Mouse (Mus musculus) stomach, postnatal 0 days (tissue): ENCODE results near the gene Smyd2. TPM values are rescaled to one million over a fixed set of nuclear protein-coding genes. Genes with fewer than 3 reads are reported as not detected.

ENCODE experiments used
- ATAC-seq: fragments of 200-750 bp; cut with Nextera tagmentation; 2 replicates; pipeline ENCODE4 v1.8.0; 2017; ENCODE audit not compliant: low FRiP score, low TSS enrichment
- DNase-seq: peaks from one replicate; pipeline ENCODE4 v3.0.0-alpha.2; 2016; ENCODE audit warnings: low spot score
- H3K27ac ChIP-seq: fragments of 300-500 bp; sonication (generic); replicated peaks from 2 replicates; pipeline ENCODE4 v1.5.1; 2014; ENCODE audit warnings: mild to moderate bottlenecking, control low read depth
- H3K27me3 ChIP-seq: fragments of 300-500 bp; sonication (generic); 2 replicates; pipeline ENCODE4 v1.6.1; 2014; ENCODE audit warnings: low read length; ENCODE audit not compliant: control insufficient read depth, insufficient read depth
- H3K36me3 ChIP-seq: fragments of 300-500 bp; sonication (generic); 2 replicates; pipeline ENCODE4 v1.6.1; 2014; ENCODE audit warnings: low read length, mixed read lengths; ENCODE audit not compliant: control insufficient read depth, insufficient read depth
- H3K4me1 ChIP-seq: fragments of 300-500 bp; sonication (generic); replicated peaks from 2 replicates; pipeline ENCODE4 v1.6.1; 2014; ENCODE audit warnings: antibody characterized with exemption; ENCODE audit not compliant: control insufficient read depth, insufficient read depth
- H3K4me2 ChIP-seq: fragments of 300-500 bp; sonication (generic); replicated peaks from 2 replicates; pipeline ENCODE4 v1.6.1; 2014; ENCODE audit warnings: low read depth, mild to moderate bottlenecking, control low read depth, moderate library complexity
- H3K4me3 ChIP-seq: fragments of 300-500 bp; sonication (generic); 2 replicates; pipeline ENCODE4 v1.5.1; 2014; ENCODE audit warnings: low read depth, low read length, control low read depth
- H3K9ac ChIP-seq: fragments of 300-500 bp; sonication (generic); 2 replicates; pipeline ENCODE4 v1.6.1; 2014; ENCODE audit warnings: mild to moderate bottlenecking, low read length, control low read depth, mixed read lengths
- H3K9me3 ChIP-seq: fragments of 300-500 bp; sonication (generic); 2 replicates; pipeline ENCODE4 v1.6.1; 2016; ENCODE audit warnings: low read length; ENCODE audit not compliant: control insufficient read depth
- CTCF ChIP-seq: IDR thresholded peaks from 2 replicates; pipeline ENCODE4 v1.5.1; 2016; ENCODE audit warnings: antibody characterized with exemption, low read depth, mild to moderate bottlenecking, moderate library complexity
- EP300 ChIP-seq: optimal IDR thresholded peaks from 2 replicates; pipeline ENCODE3; 2016; ENCODE audit warnings: antibody characterized with exemption
- WGBS: fragments of 180-500 bp; shearing (Covaris S2); extraction: QIAGEN DNeasy Blood & Tissue Kit; methylation state at CpG from one replicate; pipeline ENCODE4 v1.1.7; 2014; 5-methylcytosine and 5-hydroxymethylcytosine counted together
- polyA plus RNA-seq: library from polyadenylated mRNA; unstranded; fragments of >200 nt; fragmentation: Nextera tagmentation; extraction: Ambion mirVana; gene quantifications from 2 replicates; pipeline ENCODE4 v1.2.1, GENCODE M21; 2015

Gene Smyd2
- polyA plus RNA-seq, 1 experiment from 2014 or later, result 59.0 TPM

GRCm38 (mm10) chr1:189932190-189932589 lies 10.0 kb upstream of the Smyd2 start:
- TF ChIP-seq EP300 (no peak), CTCF (no peak)
- WGBS, result 80% methylated on average over 12 of the region's 12 CpGs

GRCm38 (mm10) chr1:189929896-189930295 lies 7.7 kb upstream of the Smyd2 start:
- ATAC-seq, result no peak
- no peak for DNase-seq

More at GRCm38 (mm10) chr1:189932190-189932589, 10.0 kb upstream of the Smyd2 start:
- Histone ChIP-seq H3K36me3 (no peaks in the 10 kb centered on the region), H3K4me2 (no peak overlapping the region), H3K4me1 (no peaks in the 10 kb centered on the region), H3K27me3 (no peaks in the 10 kb centered on the region), H3K4me3 (no peak overlapping the region), H3K27ac (no peak overlapping the region), H3K9me3 (no peaks in the 10 kb centered on the region), H3K9ac (no peak overlapping the region)
- DNase-seq (no peak), ATAC-seq (no peak)

GRCm38 (mm10) chr1:189927644-189928043 lies 5.5 kb upstream of the Smyd2 start:
- ATAC-seq, result 0 out of 2 replicates have a peak, but pooled peaks have one; percentile 64
- no peaks in the 10 kb centered on the region for H3K36me3 ChIP-seq
- H3K27me3 ChIP-seq, result no peaks in the 10 kb centered on the region
- no peak overlapping the region for H3K9ac ChIP-seq
- H3K9me3 ChIP-seq, result no peaks in the 10 kb centered on the region
- WGBS, result 2% methylated on average over 6 of the region's 6 CpGs
- peak; percentile 57 for DNase-seq
- H3K27ac ChIP-seq, result no peak overlapping the region
- no peak for TF ChIP-seq EP300
- peak; percentile 90 for TF ChIP-seq CTCF
- no peak overlapping the region for H3K4me2 ChIP-seq
- no peak overlapping the region for H3K4me3 ChIP-seq
- H3K4me1 ChIP-seq, result no peaks in the 10 kb centered on the region; the same call in 1 of the 2 replicates

More at GRCm38 (mm10) chr1:189929896-189930295, 7.7 kb upstream of the Smyd2 start:
- H3K27me3 ChIP-seq, result no peaks in the 10 kb centered on the region
- WGBS, result 43% methylated on average over 4 of the region's 4 CpGs
- H3K36me3 ChIP-seq, result no peaks in the 10 kb centered on the region
- no peak overlapping the region for H3K27ac ChIP-seq
- no peak overlapping the region for H3K9ac ChIP-seq
- H3K4me1 ChIP-seq, result no peaks in the 10 kb centered on the region
- H3K4me2 ChIP-seq, result no peak overlapping the region
- H3K4me3 ChIP-seq, result no peak overlapping the region
- TF ChIP-seq CTCF, result no peak
- TF ChIP-seq EP300, result no peak
- H3K9me3 ChIP-seq, result no peaks in the 10 kb centered on the region

GRCm38 (mm10) chr1:189926279-189926678 lies 4.1 kb upstream of the Smyd2 start:
- Histone ChIP-seq H3K36me3 (no peaks in the 10 kb centered on the region), H3K4me2 (no peak overlapping the region), H3K4me1 (no peaks in the 10 kb centered on the region; the same call in 1 of the 2 replicates), H3K4me3 (no peak overlapping the region), H3K9me3 (no peaks in the 10 kb centered on the region), H3K27me3 (no peaks in the 10 kb centered on the region), H3K9ac (no peak overlapping the region), H3K27ac (no peak overlapping the region)
- DNase-seq (no peak), ATAC-seq (no peak)
- no peak for TF ChIP-seq EP300
- no peak for TF ChIP-seq CTCF
- 77% methylated on average over 8 of the region's 8 CpGs for WGBS

GRCm38 (mm10) chr1:189923871-189924568 lies 1.9 kb upstream of the Smyd2 start:
- H3K36me3 ChIP-seq, result no peaks in the 10 kb centered on the region
- no peak for DNase-seq
- 78% methylated on average over 22 of the region's 22 CpGs for WGBS

GRCm38 (mm10) chr1:189923157-189923556 lies 994 bp upstream of the Smyd2 start:
- H3K27ac ChIP-seq, result no peak overlapping the region
- H3K4me2 ChIP-seq, result no peak overlapping the region
- no peak for DNase-seq
- no peak overlapping the region for H3K4me3 ChIP-seq
- no peak overlapping the region for H3K9ac ChIP-seq
- WGBS, result 90% methylated on average over 4 of the region's 4 CpGs
- H3K27me3 ChIP-seq, result no peaks in the 10 kb centered on the region
- H3K36me3 ChIP-seq, result no peaks in the 10 kb centered on the region
- ATAC-seq, result no peak
- H3K9me3 ChIP-seq, result no peaks in the 10 kb centered on the region
- no peaks in the 10 kb centered on the region; the same call in 1 of the 2 replicates for H3K4me1 ChIP-seq
- TF ChIP-seq CTCF (no peak), EP300 (no peak)

More at GRCm38 (mm10) chr1:189923871-189924568, 1.9 kb upstream of the Smyd2 start:
- no peak for TF ChIP-seq EP300
- no peak for TF ChIP-seq CTCF
- Histone ChIP-seq H3K9me3 (no peaks in the 10 kb centered on the region), H3K27me3 (no peaks in the 10 kb centered on the region), H3K4me1 (no peaks in the 10 kb centered on the region; the same call in 1 of the 2 replicates), H3K4me3 (no peak overlapping the region), H3K27ac (no peak overlapping the region), H3K9ac (no peak overlapping the region), H3K4me2 (no peak overlapping the region)
- ATAC-seq, result no peak
